Mouse (Mus musculus): ENCODE results near the gene Zfp710.
"Not testable (repeated sequence)": the region's sequence is repeated elsewhere in the genome, so short reads cannot be mapped to it uniquely, and the experiment has no call there.

Zfp710 gene

DNA sequence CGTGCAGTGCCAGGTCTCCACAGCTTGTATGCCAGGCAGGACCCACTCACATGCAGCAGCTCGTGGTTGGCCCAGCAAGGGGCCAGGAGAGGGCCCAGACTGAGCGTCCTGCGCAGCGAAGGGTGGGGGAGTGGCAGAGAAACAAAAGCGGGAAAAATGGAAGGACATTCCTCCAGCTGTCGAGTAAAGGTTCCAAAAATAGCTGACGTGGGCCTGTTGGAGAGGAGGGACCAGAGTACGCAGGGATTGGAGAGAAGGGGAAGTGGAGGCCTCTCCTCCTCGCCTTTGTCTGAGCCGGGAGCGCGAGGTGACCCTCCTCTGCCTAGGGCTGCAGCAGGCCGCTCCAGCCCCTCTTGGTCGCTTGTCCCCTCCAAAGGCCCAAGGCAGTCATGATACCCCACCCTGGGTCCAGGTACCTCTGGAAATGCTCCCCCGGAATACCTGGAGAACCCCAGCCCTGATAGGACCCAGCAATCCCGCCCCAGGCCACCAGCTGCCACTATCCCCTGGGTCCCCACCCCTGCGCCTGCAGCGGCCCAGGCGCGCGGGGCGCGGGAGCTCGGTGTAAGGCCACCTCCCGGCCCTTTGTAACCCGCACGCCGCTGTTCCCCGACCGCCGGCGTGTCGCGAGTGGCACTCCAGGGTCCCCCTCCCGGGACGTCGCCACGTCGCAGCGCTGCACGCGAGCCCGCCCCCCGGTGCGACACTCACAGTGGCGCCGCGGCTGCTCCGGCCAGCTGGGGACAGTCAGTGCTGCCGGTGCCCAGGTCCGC lies 90.0 kb downstream of the Zfp710 start:
- DNase-seq (ENCODE audit: low spot score), result peak; percentile 54

DNA sequence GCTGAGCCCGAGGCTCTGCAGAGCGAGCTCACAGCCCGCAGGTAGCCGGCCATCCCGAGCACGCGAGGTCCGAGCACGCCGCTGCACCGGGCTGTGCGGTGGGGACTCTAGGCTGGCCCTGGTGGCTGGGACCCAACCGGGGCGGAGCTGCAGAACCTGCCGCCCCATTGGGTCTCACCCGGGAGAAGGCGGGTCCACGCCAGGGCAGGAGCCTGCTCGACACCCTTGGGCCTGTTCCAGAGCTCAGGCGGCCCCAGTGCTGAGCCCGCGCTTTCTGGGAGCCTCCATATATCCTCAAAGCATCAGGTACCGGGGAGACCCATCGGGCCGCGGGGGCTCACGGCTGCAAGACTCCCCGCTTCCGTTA lies 90.6 kb downstream of the Zfp710 start, which contains the start of gene Idh2:
Gene Idh2 (minus strand): TSS at position 169 of the 367 bp plus-strand sequence.
- peak; percentile 85 for DNase-seq (ENCODE audit: low spot score)

DNA sequence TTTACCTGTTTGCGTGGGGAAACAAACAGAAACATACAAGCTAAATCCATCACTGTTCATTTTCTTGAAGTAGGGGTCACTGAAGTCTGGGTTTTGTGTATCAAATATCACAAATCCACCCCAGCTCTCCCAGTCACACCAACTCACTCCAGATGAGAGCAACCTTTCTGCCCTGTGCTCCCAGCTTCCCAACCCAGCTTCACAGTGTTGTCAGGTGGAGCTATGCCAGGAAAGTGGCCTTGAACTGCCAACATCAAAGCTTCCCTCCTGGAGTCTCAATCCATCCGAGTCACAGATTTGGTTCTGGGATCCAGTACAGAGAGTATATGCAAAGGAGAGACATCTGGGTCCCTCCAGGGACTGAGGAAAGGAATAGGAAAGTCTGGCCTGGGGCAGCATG lies 91.5 kb downstream of the Zfp710 start:
- no peak for DNase-seq (ENCODE audit: low spot score)

DNA sequence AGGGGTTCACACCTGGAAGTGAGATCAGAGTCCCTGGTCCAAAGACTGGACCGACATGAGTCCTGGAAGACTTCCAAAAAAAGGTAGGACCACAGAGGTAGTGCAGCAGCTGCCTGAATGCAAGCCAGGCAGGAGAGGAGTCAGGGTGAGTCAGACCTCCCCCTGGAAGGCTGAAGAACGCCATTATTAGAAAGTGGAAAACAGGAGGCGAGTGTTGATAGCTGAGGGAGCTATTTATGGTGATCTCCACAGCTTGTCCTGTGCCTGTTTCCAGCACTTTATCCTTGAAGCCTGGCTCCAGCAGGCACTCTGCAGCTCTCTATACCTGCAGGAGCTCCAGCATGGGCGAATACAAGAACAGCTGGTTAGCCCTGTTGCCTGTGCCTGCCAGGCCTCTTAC lies 94.6 kb downstream of the Zfp710 start:
- no peak for DNase-seq (ENCODE audit: low spot score)

- no peak for DNase-seq (ENCODE audit: low spot score)
Observed at GRCm38 (mm10) chr7:80121083-80121482, 96.5 kb downstream of the Zfp710 start.

DNA sequence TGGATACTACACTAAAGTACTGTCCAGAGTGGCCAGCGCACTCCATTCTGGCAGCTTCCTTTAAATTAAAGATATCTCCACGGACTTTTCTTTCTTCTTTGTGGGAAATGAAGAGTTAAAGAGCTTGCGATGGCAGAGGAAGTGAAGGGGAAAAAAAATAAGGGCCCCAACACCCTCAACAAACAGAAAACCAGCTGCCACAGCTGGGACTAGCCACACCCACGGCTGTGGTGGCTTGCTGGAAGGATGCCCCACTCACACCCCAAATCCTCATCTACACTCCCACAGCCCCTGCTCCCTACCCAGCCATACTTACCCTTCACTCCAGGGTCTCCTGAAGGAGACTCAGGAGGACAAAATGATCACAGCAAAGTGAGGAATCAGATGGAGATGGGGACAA lies 98.5 kb downstream of the Zfp710 start:
- no peak for DNase-seq (ENCODE audit: low spot score)

GRCm38 (mm10) chr7:80123672-80124071 lies 99.1 kb downstream of the Zfp710 start:
- DNase-seq (ENCODE audit: low spot score), result no peak

DNA sequence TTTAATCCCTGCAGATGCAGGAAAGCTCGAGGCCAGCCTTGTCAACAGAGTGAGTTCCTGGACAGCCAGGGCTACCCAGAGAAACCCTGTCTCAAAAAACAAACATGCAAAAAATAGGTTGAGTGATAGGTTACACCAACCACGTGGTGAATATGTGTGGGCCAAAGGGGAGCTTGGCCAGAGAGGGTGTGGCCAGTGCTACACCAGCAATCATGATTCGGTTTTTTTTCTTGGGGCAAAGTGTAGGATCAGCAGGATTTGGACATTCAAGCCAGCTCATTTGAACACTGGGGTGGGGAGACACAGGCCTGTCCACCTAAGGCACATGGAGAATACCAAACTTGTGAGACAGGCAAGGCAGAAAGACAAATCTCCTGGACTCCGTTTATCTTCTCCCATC lies 104.7 kb downstream of the Zfp710 start:
- DNase-seq (ENCODE audit: low spot score), result no peak

- no peak for DNase-seq (ENCODE audit: low spot score)
Observed at GRCm38 (mm10) chr7:80130344-80131055, 105.9 kb downstream of the Zfp710 start.

GRCm38 (mm10) chr7:80131315-80131714 lies 106.7 kb downstream of the Zfp710 start:
- DNase-seq (ENCODE audit: low spot score), result not testable (repeated sequence)

DNA sequence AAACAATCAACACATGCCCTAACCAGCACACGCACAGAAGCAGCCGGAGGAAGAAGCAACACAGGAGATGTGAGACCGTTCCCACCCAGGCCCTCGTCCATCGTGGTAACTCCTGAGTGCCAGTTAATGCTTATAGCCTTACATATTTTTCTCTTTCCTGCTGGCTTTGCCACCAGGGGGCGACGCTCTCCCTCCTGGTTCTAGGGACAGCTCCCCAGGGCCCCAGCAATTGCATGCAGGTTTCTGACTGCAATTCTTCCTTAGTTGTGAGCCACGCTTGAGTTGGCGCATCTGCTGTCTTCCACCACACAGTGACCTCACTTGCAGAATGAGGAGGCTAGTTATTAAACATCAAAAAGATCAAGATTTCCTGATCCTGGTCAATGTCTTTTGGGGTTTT lies 107.9 kb downstream of the Zfp710 start:
- no peak for DNase-seq (ENCODE audit: low spot score)

DNA sequence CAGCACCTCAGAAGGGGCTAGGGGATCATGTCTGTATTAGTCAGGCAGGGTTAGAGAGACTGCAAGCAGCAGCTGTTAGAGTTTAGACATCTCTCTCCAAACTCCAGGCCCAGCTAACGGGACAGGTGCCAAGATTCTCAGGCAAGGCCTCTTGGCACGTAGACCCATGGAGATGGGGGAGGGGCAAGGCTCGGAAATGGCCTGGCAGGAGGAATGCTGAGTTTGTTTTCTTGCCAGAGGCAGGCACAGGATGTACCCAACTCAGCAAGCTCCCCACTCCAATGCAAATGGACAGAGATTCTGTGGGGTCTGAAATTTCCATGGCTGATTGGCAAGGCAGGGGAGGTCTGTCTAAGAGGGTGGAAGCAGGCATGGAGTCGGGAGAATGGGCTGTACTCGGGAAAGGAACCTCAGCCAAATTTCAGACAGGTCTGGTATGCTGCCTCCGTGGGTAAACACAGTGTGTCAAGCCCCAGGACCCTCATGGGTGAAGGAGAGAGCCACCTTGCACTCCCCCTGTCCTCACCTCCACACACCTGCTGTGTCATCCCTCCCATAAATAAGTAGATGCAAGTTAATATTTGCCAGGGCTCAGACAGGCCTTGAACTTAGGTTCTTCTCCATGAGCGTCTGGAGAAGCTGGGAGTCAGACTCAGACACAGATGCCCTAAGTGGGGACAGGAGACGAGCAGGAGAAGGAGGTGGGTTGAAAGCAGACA lies 110.0 kb downstream of the Zfp710 start:
- DNase-seq (ENCODE audit: low spot score), result peak; percentile 64

- DNase-seq (ENCODE audit: low spot score), result no peak
Observed at GRCm38 (mm10) chr7:80135173-80135532, 110.5 kb downstream of the Zfp710 start.

- no peak for DNase-seq (ENCODE audit: low spot score)
Observed at GRCm38 (mm10) chr7:80138375-80138774, 113.8 kb downstream of the Zfp710 start.

DNA sequence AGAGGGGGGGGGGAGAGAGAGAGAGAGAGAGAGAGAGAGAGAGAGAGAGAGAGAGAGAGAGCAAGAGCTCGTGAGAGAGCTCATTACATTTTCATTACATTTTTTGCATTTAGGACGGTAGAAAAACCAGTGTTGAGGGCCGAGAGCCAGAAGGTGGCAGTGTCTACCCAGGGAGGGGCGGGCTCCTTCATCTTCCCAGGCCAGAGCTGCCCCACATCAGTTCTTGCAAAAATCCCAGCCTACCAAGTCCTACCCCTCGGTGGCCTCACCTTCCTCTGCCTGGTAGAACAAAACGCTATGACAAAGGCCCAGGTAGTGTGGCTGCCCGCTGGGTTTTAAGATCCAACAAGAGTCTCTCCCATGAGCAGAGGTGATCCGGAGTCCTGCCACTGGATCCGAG lies 116.2 kb downstream of the Zfp710 start:
- peak; percentile 41 for DNase-seq (ENCODE audit: low spot score)

All from ovary, postnatal 10 days (tissue).